Mouse (Mus musculus) ES-Bruce4 (cell line): ENCODE results near the gene Fut8. TPM values are rescaled to one million over a fixed set of nuclear protein-coding genes. Genes with fewer than 3 reads are reported as not detected.

ENCODE experiments used
- H3K27ac ChIP-seq: 2 replicates; pipeline ENCODE4 v1.5.1; 2012; ENCODE audit warnings: low read length, inconsistent platforms; ENCODE audit not compliant: insufficient read depth
- H3K27me3 ChIP-seq: 2 replicates; pipeline ENCODE4 v1.6.1; 2012; ENCODE audit warnings: mild to moderate bottlenecking, low read length, inconsistent platforms; ENCODE audit not compliant: control insufficient read depth, poor library complexity, insufficient read depth, severe bottlenecking
- H3K36me3 ChIP-seq: 2 replicates; pipeline ENCODE4 v1.6.1; 2012; ENCODE audit warnings: inconsistent platforms, mild to moderate bottlenecking, low read length, moderate library complexity; ENCODE audit not compliant: control insufficient read depth, poor library complexity, insufficient read depth, severe bottlenecking
- H3K4me1 ChIP-seq: one replicate; pipeline ENCODE4 v1.8.1; 2011; ENCODE audit warnings: low read length; ENCODE audit not compliant: control insufficient read depth, insufficient read depth
- H3K4me3 ChIP-seq: 2 replicates; pipeline ENCODE4 v1.5.1; 2011; ENCODE audit warnings: low read depth, mild to moderate bottlenecking, low read length
- H3K9ac ChIP-seq: 2 replicates; pipeline ENCODE4 v1.6.1; 2012; ENCODE audit warnings: low read depth, mild to moderate bottlenecking, inconsistent platforms; ENCODE audit not compliant: poor library complexity, severe bottlenecking
- H3K9me3 ChIP-seq: replicated peaks from 2 replicates; pipeline ENCODE4 v1.6.1; 2012; ENCODE audit warnings: mild to moderate bottlenecking, low read length, inconsistent platforms; ENCODE audit not compliant: control insufficient read depth, poor library complexity, insufficient read depth, severe bottlenecking
- CTCF ChIP-seq: IDR thresholded peaks from one replicate; pipeline ENCODE4 v1.8.1; 2011; ENCODE audit warnings: low read depth, low read length
- EP300 ChIP-seq: IDR thresholded peaks from 2 replicates; pipeline ENCODE4 v1.6.1; 2011; ENCODE audit warnings: low read depth, low read length; ENCODE audit not compliant: insufficient read depth
- POLR2A ChIP-seq: IDR thresholded peaks from one replicate; pipeline ENCODE4 v1.8.1; 2011; ENCODE audit warnings: low read length; ENCODE audit not compliant: insufficient read depth
- polyA plus RNA-seq: library from polyadenylated mRNA; stranded (reverse); fragments of >200 nt; gene quantifications from 2 replicates; pipeline ENCODE4 v1.2.4, GENCODE M21; 2011; ENCODE audit warnings: low read depth; ENCODE audit not compliant: missing spikeins, insufficient read depth, insufficient read length

Gene Fut8
- polyA plus RNA-seq, 1 experiment, result 18.1 TPM

DNA sequence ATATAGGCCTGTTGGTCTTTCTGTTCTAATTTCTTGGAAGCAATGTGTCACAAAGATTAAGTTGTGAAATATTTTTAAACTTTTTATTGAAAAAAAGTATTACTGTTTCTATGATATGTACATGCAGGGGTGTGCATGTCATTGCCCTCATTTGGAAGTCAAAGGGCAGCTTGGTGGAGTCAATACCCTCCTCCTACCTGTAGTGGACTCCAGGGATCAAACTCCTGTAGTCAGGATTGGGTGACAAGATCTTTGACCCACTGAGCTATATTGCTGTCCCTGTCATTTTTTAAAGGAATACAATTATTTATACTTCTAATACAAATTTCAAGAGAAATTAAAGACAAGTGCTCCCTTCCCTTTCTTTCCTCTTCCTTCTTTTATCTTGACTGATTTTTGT is 111.6 kb downstream of the Fut8 start:
- no peaks in the 10 kb centered on the region for H3K4me1 ChIP-seq
- no peak overlapping the region for H3K4me3 ChIP-seq
- H3K27me3 ChIP-seq, result no peaks in the 10 kb centered on the region
- no peaks in the 10 kb centered on the region for H3K9me3 ChIP-seq
- H3K36me3 ChIP-seq, result no peaks in the 10 kb centered on the region
- H3K9ac ChIP-seq, result no peak overlapping the region
- no peak for TF ChIP-seq CTCF
- no peak for TF ChIP-seq EP300
- TF ChIP-seq POLR2A, result no peak
- H3K27ac ChIP-seq, result no peak overlapping the region

DNA sequence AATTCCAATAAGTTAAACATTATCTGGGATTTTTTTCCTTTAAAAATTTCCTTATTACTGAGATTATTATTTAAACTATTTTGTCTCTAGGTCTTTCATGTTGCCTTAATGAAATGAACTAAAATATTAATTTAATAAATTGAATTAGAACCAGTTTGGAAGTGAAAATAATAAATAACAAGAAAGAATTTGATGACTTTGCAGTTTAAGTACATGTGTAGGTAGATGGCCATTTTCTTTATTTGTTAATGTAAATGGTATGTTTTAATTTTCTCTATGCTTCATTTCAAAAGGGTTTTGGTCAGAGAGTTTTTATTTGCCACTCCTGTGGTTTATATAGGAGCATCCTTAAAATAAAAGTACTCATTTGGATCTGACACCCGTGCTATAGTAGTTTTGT is 177.8 kb downstream of the Fut8 start:
- no peaks in the 10 kb centered on the region for H3K36me3 ChIP-seq
- TF ChIP-seq CTCF (no peak), EP300 (no peak), POLR2A (no peak)
- no peak overlapping the region for H3K9ac ChIP-seq
- no peaks in the 10 kb centered on the region for H3K9me3 ChIP-seq
- no peaks in the 10 kb centered on the region for H3K4me1 ChIP-seq
- no peaks in the 10 kb centered on the region for H3K27me3 ChIP-seq
- no peak overlapping the region for H3K4me3 ChIP-seq
- no peak overlapping the region for H3K27ac ChIP-seq

DNA sequence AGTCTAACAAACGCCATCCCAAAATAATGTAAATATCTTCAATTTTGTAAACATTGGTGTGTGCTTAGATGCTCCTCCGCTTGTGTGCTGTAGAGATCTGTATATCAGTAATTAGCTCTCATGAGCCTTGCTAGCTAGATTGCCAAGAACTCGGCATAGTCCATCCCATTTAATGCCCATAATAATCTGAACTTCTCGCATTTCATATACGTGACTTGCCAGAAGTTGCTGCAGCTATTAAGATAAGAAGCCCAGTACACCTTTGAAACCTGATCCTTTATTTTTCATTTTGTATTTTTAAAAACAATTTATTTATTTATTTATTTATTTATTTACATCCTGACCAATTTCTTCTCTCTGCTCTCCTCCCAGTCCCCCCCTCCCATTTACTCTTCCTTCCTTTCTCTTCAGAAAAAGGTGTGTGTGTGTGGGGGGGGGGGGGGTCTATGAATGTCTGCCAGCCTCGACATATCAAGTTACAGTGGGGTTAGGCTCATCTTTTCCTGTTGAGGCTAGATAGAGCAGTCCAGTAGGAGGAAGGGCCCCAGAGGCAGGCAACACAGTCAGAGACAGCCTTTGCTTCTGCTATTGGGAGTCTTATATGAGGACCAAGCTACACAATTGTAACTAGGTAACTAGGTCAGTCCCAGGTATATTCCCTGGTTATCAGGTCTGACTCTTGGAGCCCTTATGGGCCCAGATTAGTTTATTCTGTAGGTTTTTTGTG is 183.9 kb downstream of the Fut8 start:
- Histone ChIP-seq H3K27ac (no peak overlapping the region), H3K36me3 (no peaks in the 10 kb centered on the region), H3K4me3 (no peak overlapping the region), H3K27me3 (no peaks in the 10 kb centered on the region), H3K4me1 (no peaks in the 10 kb centered on the region), H3K9ac (no peak overlapping the region), H3K9me3 (no peaks in the 10 kb centered on the region)
- no peak for TF ChIP-seq POLR2A
- no peak for TF ChIP-seq EP300
- no peak for TF ChIP-seq CTCF

DNA sequence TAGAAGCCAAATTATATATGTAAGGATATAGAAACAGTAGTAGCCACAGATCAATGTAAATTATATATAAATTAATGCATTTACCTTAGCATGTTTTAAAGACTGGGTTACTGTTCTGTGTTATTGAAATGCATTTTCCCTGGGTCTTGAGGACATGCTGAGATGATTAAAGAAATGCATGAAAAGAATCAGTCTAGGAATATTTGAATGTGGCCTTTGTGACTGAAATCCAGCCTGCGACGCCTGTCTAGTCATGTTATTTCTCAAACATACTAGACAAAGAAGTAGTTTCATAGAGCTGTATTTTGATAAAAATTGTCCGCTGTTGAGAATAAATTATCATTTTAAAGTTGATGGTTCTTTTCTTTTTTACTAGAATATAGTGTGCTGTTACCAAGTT is 188.2 kb downstream of the Fut8 start:
- Histone ChIP-seq H3K4me1 (no peaks in the 10 kb centered on the region), H3K36me3 (no peaks in the 10 kb centered on the region), H3K9ac (no peak overlapping the region), H3K27ac (no peak overlapping the region), H3K4me3 (no peak overlapping the region), H3K27me3 (no peaks in the 10 kb centered on the region), H3K9me3 (no peaks in the 10 kb centered on the region)
- TF ChIP-seq POLR2A (no peak), EP300 (no peak)

DNA sequence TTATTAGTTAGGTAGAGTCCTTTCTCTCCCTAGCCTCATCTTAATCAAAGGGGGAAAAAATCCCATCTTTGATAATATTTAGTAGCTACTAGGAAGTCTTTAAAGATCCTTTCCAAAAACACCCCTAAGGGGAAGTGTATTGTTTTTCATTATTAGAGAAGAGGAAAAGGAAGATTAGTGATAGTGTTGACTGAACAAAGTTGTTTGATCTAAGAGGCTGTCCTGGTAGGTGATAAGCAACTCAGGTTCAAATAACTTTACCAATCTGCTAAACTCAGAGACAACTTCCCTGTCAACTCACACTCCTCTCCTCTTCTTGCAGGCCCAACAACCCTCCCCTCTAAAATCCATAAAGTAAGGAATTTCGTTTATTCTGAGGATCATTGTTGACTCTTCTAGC is 190.2 kb downstream of the Fut8 start:
- H3K27me3 ChIP-seq, result no peaks in the 10 kb centered on the region
- H3K36me3 ChIP-seq, result no peaks in the 10 kb centered on the region
- H3K4me3 ChIP-seq, result no peak overlapping the region
- no peaks in the 10 kb centered on the region for H3K4me1 ChIP-seq
- no peak overlapping the region for H3K9ac ChIP-seq
- no peak overlapping the region for H3K27ac ChIP-seq
- TF ChIP-seq CTCF (no peak), EP300 (no peak), POLR2A (no peak)
- no peaks in the 10 kb centered on the region for H3K9me3 ChIP-seq

DNA sequence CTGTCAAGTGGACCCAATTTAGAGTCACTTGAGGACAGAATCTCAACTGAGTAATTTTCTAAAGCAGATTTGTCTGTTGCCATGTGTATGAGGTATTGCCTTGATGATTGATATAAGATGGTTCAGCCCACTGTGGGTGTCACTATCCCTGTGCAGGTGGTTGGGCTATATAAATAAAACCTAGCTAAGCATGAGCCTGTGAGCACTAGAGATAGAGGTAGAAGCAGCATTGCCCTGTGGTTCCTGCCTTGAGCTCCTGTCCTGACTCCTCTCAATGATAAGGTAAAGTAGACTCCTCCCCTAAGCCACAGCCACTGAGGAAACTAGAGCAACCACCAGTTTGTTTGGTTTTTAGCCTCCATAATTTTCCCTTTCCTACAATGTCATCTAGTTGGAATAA is 191.5 kb downstream of the Fut8 start:
- no peaks in the 10 kb centered on the region for H3K27me3 ChIP-seq
- H3K4me1 ChIP-seq, result no peaks in the 10 kb centered on the region
- H3K36me3 ChIP-seq, result no peaks in the 10 kb centered on the region
- no peaks in the 10 kb centered on the region for H3K9me3 ChIP-seq
- H3K4me3 ChIP-seq, result no peak overlapping the region
- TF ChIP-seq CTCF, result no peak
- no peak for TF ChIP-seq POLR2A
- H3K9ac ChIP-seq, result no peak overlapping the region
- no peak overlapping the region for H3K27ac ChIP-seq
